ENCODE assay signal across 8 mouse cellular contexts in genomic region chr2:118532855-118533675, GRCm38 (mm10). TPM values are rescaled to one million over a fixed set of nuclear protein-coding genes. Genes with fewer than 3 reads are reported as not detected.
A peak's percentile ranks its signal among the peaks of the same experiment; 100 is the strongest.
DNase-seq lines count a peak whose midpoint lies in the region; ATAC-seq and TF ChIP-seq lines count a peak whose summit lies in the region.

No protein-coding gene starts in this region.

- no peaks in the 10 kb centered on the region for H3K36me3 ChIP-seq in forebrain, postnatal 0 days (ENCODE audit: insufficient read depth)

- no peak overlapping the region for H3K4me2 ChIP-seq in forebrain, postnatal 0 days (ENCODE audit: low read depth)

- peak overlapping the region; percentile 50 for H3K27ac ChIP-seq in forebrain, postnatal 0 days (ENCODE audit: low read depth, low read length)
- no peak overlapping the region for H3K27ac ChIP-seq in left cerebral cortex, adult 2 months

- H3K9me3 ChIP-seq in forebrain, postnatal 0 days (ENCODE audit: low read length), result no peaks in the 10 kb centered on the region

- no peak overlapping the region for H3K4me3 ChIP-seq in forebrain, postnatal 0 days (ENCODE audit: low read depth, low read length)
- no peak overlapping the region for H3K4me3 ChIP-seq in left cerebral cortex, adult 2 months

- DNase-seq in cerebellum, adult 9-10 months, result peak; percentile 16
- DNase-seq in cerebellum, adult 8-10 months, result no peak
- peak; percentile 50 for DNase-seq in forebrain, postnatal 0 days
- DNase-seq in kidney, adult 11 months, result peak; percentile 75
- DNase-seq in lung, postnatal 4 days, result peak; percentile 44 to 78
- DNase-seq in yolk sac, embryonic 10.5 days (ENCODE audit: low spot score), result peak; percentile 81
- DNase-seq in cerebellum, postnatal 36 days, result no peak
- no peak for DNase-seq in left cerebral cortex, adult 2 months (ENCODE audit: extremely low spot score in 1 of 2, low spot score in 2 of 2)

- 13% methylated on average over 6 of the region's 6 CpGs for WGBS in forebrain, postnatal 0 days

- no peaks in the 10 kb centered on the region for H3K27me3 ChIP-seq in forebrain, postnatal 0 days (ENCODE audit: insufficient read depth, low read length)

- no peak for TF ChIP-seq CTCF in forebrain, postnatal 0 days (IDR thresholded peaks at IDR 0.05; ENCODE audit: low read depth)
- TF ChIP-seq CTCF in left cerebral cortex, adult 2 months (IDR thresholded peaks at IDR 0.05), result no peak

- no peak overlapping the region for H3K9ac ChIP-seq in forebrain, postnatal 0 days

- H3K4me1 ChIP-seq in forebrain, postnatal 0 days (ENCODE audit: insufficient read depth), result peaks cover 14% of the 10 kb centered on the region; the same call in 1 of the 2 replicates

- intact Hi-C loops in left cerebral cortex, adult 2 months (cut with DNase I), result no loop called here

- ATAC-seq in forebrain, postnatal 0 days, result peak; percentile 69

RNA-seq across cellular contexts. Expression of gene Bmf, which starts 16.4 kb away (rescaled TPM):
- 5.3 and 6.6 TPM in 2 replicates for total RNA-seq in forebrain, postnatal 0 days (2014; rRNA removed)
- 1.2 and 1.3 TPM in 2 replicates for polyA plus RNA-seq in forebrain, postnatal 0 days (2015; fragmentation: Nextera tagmentation; extraction: Ambion mirVana)
- 1 to 10 TPM; 3.2 to 4.0 TPM for total RNA-seq in left cerebral cortex, adult 2 months (2021)

RNA-seq across cellular contexts. Expression of gene Srp14, which starts 53.6 kb away (rescaled TPM):
- total RNA-seq in forebrain, postnatal 0 days (2014; rRNA removed), result 180 and 252 TPM in 2 replicates
- 357 and 411 TPM in 2 replicates for polyA plus RNA-seq in forebrain, postnatal 0 days (2015; fragmentation: Nextera tagmentation; extraction: Ambion mirVana)
- 100 to 1,000 TPM; 155 to 157 TPM for total RNA-seq in left cerebral cortex, adult 2 months (2021)

Comparison
In these comparisons a context has a peak if more than half of its experiments do, and no peak if none do; other contexts are left out.
1. DNase-seq: peak in cerebellum, adult 9-10 months (single experiment), forebrain, postnatal 0 days (single experiment), kidney, adult 11 months (single experiment), lung, postnatal 4 days (2 of 2) and yolk sac, embryonic 10.5 days (single experiment); none in cerebellum, adult 8-10 months (single experiment), cerebellum, postnatal 36 days (0 of 2) and left cerebral cortex, adult 2 months (0 of 2).